Mouse (Mus musculus) gastrocnemius, adult 2 months (tissue): ENCODE measurements around the gene Lrrc27. TPM values are rescaled to one million over a fixed set of nuclear protein-coding genes. Genes with fewer than 3 reads are reported as not detected.

ENCODE experiments used
- DNase-seq: peaks from one replicate; pipeline ENCODE4 v3.0.0; 2022
- H3K27ac ChIP-seq: fragments of 200-600 bp; 2 replicates; pipeline ENCODE4 v1.8.1; 2022; ENCODE audit warnings: mild to moderate bottlenecking
- H3K4me3 ChIP-seq: fragments of 200-600 bp; 2 replicates; pipeline ENCODE4 v1.8.1; 2022; ENCODE audit warnings: mild to moderate bottlenecking, moderate library complexity
- CTCF ChIP-seq: fragments of 200-600 bp; IDR thresholded peaks from 2 replicates; pipeline ENCODE4 v1.8.1; 2022; ENCODE audit warnings: antibody characterized with exemption, mild to moderate bottlenecking, moderate library complexity
- intact Hi-C: fragments of 180-260 bp; cut with DNase I; formaldehyde crosslinking; loops from one replicate; pipeline ENCODE4 v1.15.1; 2025
- total RNA-seq, 2 experiments: library from RNA; stranded (reverse); gene quantifications; 2 replicates each; pipeline ENCODE4 v1.2.3; 2021

Gene Lrrc27
- total RNA-seq, 2 experiments from 2014 or later = 1.6 to 4.0 TPM

DNA sequence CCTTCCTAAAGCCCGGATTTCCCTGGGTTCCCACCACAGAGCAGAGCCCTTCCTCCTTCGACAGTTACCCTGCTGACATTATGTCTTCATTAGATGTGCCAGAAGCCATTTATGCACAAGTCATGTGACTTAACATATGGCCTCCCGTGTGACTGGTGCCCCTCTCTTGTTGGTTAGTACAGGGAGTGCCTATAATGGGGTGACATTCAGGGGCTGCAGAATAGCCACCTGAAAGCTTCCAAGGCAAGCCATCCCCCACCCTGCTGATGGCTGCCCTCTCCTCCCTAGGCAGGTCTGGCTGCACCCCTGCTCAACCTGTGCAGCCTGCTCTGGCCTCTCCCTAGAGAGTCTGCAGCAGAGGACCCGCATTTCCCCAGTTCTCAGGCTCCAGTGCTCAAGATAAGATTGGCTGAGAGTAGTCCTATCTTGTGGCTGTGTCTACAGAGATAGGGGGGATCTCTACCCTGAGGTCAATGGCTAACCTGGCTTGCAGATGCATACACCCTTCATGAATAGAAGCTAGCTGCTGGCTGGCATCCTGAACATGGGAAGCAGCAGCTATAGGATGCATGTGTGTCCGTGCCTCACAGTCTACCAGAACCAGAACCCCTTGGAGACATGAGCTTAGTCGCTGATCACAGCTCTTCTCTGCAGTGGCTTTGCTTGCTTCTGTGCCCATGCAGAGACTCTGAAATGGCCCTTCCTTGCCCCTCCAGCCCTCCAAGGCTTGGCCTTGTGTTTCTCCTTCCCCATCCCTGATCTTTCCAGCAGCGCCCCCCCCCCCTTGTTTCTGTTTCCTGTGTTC is 36.8 kb downstream of the Lrrc27 start:
- intact Hi-C loops = loop anchor here (5.0 kb wide), 1 partner anchor 138 kb away; the partner anchor contains the start of gene Inpp5a
- no peak for TF ChIP-seq CTCF
- Histone ChIP-seq H3K4me3 (peak overlapping the region; percentile 99), H3K27ac (peak overlapping the region; percentile 98)
- DNase-seq = no peak

DNA sequence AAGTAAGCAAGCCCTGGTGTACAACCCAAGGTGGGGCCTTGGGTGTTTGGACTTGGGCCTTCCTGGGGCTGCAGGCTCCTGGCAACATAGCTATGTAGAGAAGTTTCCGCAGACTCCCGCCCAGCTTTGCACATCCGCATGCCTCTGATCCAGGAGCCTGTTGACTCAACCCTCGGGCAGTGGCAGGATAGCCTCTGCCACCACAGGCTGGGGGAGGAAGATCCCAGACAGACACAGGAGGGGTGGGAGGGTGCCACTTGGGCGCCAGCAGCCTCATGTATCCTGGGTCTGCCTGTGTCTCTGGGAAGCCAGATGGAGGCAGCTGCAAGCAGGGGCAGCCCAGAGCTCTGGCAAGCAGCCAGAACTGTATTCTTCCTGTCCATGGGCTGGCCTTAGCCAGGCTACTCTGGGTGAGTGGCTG is 39.1 kb downstream of the Lrrc27 start:
- Histone ChIP-seq H3K27ac (peak overlapping the region; percentile 75), H3K4me3 (peak overlapping the region; percentile 20)
- intact Hi-C loops = no loop called here
- TF ChIP-seq CTCF = no peak
- peak; percentile 67 for DNase-seq

DNA sequence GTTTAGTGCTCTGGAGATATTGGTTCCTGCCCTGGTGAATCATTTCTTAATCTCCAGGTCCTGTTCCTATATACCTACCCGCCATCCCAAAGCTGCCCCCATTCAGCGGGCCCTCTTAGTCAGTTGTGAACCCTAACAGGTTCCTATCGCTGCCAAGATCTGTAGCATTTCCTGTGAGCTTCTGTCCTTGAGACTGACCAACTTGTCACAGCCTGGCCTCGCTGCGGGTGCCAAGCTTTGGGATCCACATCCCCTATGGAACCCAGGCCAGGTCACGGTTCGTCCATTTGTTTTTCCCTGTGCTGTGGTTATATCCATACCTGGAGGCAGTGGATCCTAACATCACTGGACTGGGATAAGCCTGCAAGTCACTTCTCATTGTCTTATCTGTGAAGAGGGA is 39.8 kb downstream of the Lrrc27 start:
- intact Hi-C loops = no loop called here
- H3K27ac ChIP-seq = peak overlapping the region; percentile 75
- no peak for TF ChIP-seq CTCF

DNA sequence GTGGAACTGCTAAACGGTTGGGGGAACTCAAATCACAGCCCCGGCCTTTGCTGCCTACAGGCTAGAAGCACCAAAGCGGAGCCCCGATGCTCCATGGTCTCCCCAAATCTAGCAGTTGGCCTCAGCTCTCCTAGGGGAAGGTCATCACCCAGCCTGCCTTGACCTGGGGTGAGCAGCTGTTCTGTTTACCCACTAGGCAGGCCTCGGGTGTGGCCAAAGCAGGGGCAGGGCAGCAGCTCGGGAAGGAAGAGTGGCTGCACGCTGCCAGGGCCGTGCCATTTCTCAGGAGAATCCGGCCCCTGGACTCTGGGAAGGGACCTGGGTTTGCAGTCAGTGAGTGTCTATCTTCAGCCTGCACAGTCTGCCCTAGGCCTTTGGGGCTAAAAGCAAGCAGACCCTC is 40.2 kb downstream of the Lrrc27 start:
- H3K4me3 ChIP-seq = no peak overlapping the region
- DNase-seq = no peak
- TF ChIP-seq CTCF = no peak
- intact Hi-C loops = no loop called here
- peak overlapping the region; percentile 75 for H3K27ac ChIP-seq

More for the DNA sequence above, 39.8 kb downstream of the Lrrc27 start:
- H3K4me3 ChIP-seq = no peak overlapping the region
- DNase-seq = no peak

DNA sequence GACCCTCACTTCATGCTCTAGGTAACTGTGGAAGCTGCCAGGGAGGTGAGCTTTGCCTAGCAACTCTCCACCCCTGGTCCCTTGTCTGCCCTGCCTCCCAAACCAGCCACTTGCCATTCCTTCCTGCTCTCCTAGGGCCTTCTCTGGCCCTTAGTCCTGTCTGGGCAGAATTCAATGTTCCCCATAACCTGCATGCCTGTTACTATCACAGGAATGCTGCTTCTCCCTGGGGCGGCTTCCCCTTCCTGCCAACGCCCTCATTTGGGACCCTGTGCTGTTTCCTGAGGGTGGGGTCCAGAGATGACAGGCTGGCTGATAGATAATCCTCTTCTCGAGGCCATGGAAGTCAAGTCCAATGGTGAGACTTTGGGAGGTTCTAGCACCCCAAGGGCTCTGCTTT is 40.7 kb downstream of the Lrrc27 start:
- no peak for TF ChIP-seq CTCF
- intact Hi-C loops = no loop called here
- Histone ChIP-seq H3K27ac (peak overlapping the region; percentile 75), H3K4me3 (no peak overlapping the region)
- no peak for DNase-seq

DNA sequence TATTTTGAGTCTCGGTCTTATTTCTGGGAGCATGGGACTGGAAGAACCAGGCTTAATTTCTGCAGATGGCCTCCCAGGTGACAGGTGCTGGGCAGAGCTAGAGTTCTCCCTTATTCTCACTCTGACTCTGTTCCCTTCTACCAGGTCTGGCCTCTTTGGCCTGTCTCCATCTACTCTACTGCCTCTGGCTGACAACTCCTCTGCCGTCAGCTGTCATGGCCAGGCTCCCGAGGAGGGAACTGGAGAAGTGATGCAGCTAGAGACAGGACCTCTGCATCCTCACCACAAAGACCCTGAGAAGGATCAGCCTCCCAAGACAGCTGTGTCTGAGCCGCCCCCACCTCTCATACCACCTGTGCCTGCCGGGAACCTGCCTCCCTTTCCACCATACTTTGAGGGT is 41.8 kb downstream of the Lrrc27 start:
- Histone ChIP-seq H3K4me3 (no peak overlapping the region), H3K27ac (peak overlapping the region; percentile 28; the same call in 1 of the 2 replicates)
- intact Hi-C loops = no loop called here
- no peak for TF ChIP-seq CTCF
- peak; percentile 82 for DNase-seq

DNA sequence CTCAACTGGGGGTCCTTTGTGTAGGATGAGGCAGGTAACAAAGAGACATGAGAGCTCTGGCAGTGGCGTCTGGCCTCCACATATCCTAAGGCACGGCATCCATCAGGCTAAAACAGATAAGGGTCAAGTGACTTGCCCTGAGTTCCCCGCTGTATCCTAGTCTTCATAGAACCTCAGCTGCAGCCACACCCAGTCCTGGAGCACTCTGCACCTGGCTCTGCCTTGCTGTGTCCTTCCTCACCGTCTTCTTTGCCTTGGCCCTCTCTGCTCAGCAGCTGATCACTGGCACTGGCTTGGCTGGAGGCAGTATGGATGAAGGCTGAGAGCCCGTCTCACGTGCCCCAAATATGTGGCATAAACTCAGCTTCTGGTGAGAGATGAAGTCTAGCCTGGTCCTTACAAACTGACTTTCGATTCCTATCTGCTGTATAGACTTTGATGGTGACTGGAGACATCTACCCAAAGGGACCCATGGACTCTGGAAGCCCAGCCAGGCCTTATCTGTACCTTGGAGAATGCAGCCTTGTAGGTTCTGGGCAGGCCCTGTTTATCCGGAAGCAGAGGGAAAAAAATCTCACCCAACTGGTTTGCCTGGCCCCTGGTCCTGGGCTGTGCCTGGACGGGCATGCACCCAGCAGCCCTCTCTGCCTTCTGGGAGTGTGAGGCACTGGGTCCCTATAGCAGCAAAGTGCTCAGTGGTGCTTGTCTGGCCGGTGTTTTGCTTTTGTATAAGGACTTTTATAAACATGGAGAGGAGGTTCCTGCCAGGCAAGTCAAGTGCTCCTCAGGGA is 45.2 kb downstream of the Lrrc27 start:
- DNase-seq = no peak
- Histone ChIP-seq H3K27ac (no peak overlapping the region), H3K4me3 (no peak overlapping the region)
- intact Hi-C loops = no loop called here
- TF ChIP-seq CTCF = no peak

DNA sequence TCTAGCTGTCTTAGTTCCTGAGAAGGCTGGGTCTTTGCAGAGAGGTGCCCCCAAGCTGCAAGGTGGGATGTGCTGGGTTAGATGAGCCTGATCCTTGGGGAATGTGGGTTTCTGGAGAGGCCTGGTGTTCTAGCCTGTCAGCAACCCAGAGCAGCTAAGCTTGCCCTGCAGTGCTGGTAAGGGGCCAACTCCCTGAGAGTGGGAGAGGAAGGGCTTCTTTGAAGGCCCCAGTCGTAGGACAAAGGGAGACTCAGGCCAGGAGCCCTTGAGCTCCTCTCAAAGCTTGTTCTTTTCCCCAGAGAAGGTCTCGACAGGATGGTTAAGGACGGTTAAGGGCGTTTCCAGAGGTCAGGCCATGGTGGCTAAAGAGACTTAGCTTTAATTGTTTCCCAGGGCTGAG is 51.5 kb downstream of the Lrrc27 start:
- H3K4me3 ChIP-seq = no peak overlapping the region
- TF ChIP-seq CTCF = no peak

DNA sequence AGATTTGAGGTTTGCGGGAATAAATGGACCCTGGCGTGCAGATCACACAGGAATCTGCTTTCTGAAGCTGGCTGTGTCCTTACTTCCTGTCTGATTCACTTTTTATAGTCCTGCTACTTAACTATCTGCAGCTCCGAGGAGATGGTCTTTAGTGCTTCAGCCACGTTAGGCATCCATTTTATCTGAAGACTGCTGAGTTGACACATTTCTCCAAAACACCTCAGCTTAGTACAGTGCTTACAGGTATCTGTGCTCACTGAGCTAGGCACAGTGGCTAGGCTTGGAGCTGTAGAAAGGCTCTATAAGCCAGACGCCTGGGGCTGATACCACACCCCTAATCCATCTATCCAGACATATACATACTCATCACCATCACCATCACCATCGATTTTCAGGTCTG is 52.8 kb downstream of the Lrrc27 start:
- no peak for TF ChIP-seq CTCF
- Histone ChIP-seq H3K27ac (no peak overlapping the region), H3K4me3 (no peak overlapping the region)
- intact Hi-C loops = no loop called here
- no peak for DNase-seq

More for the DNA sequence above, 51.5 kb downstream of the Lrrc27 start:
- no peak for DNase-seq
- no peak overlapping the region for H3K27ac ChIP-seq
- intact Hi-C loops = no loop called here

DNA sequence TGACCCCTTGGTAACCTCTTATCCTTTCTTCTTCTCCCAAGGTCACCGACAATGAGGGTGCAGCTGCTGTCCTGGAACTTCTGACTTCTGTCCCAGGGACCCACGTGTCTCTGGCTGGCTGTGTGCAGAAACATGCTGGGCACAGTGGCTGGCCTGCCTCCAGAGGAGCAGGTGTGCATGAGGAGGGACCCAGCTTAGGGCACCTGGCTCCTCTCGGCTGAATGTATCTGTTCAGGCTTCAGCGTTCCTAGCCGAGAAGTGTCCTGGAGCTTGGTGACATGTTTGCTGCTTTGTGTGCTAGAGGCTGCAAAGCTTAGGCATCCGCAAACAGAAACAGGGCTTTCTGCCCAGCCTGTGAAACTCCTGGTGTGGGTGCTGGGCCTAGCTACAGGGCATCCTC is 53.6 kb downstream of the Lrrc27 start:
- Histone ChIP-seq H3K27ac (peak overlapping the region; percentile 56), H3K4me3 (no peak overlapping the region)
- intact Hi-C loops = no loop called here
- TF ChIP-seq CTCF = no peak
- peak; percentile 61 for DNase-seq

DNA sequence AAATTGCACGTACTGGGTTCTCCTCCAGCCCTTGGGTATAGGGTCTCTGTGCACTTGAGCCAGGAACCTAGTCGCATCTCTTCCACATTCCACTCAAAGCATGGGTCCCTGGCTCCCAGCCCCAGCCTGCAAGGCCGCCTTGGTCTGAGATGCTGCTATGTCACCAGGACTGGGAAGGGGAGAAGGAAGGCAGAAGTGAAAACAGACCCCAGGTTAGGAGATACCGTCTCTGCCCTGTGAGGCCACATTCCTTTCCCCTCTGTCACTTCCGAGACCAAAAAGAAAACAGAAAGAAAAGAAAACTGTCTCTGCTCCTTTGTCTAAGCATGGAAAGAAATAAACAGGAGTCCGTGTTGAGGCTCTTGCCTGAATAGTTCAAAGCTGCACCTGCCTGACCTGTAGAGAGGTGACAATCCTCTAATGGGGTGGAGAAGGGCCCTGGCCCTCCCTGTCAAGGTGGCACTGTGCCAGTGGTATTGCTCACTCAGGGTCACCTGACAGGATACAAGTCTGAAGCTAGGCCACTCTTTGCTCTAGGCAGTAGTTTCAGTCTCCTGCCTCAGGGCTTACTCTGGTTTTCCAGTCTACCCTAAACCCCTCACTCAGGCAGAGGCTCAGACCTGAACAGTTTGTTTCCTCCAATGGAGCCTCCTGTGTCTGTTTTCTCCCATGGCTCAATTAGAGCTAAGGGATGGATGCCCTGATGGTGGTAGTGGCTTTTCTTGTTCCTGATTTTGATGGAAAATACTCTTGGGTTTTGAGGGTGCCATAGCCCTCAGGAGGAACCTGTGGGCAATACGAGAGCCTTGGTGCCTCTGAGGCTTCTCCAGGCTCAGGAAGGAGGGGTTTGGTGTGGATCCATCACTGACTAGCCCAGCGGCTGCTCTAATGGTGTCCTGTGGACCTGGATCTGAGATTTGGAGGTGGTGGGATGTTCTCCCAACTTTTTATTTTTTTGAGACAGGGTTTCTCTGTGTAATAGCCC is 54.4 kb downstream of the Lrrc27 start:
- Histone ChIP-seq H3K27ac (peak overlapping the region; percentile 20; the same call in 1 of the 2 replicates), H3K4me3 (no peak overlapping the region)
- no peak for DNase-seq
- no peak for TF ChIP-seq CTCF
- intact Hi-C loops = no loop called here

DNA sequence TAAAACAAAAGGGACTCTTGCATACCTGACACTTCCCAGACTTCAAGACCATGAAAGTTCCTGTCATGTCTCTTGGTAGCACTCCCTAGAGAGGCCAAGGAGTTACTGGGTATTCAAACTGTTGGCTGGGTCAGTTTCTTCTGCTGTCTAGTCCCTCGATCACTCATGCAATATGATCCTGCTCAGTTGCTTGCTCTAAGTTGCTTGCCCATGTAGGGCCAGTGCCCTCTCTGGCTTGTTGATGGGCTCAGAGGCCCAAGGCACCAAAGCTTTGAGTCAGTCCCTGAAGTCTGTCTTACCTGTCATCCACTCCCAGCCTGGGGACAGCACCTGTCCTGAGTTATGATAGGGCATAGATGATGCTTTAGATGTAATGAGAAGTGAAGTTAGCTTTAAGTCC is 58.0 kb downstream of the Lrrc27 start:
- Histone ChIP-seq H3K27ac (peak overlapping the region; percentile 12), H3K4me3 (no peak overlapping the region)
- peak; percentile 52 for DNase-seq
- intact Hi-C loops = no loop called here
- TF ChIP-seq CTCF = no peak
